ENCODE assay signal across 9 mouse cellular contexts in genomic region chr2:5090385-5090784, GRCm38 (mm10). TPM values are rescaled to one million over a fixed set of nuclear protein-coding genes. Genes with fewer than 3 reads are reported as not detected.
DNase-seq lines count a peak whose midpoint lies in the region; ATAC-seq and TF ChIP-seq lines count a peak whose summit lies in the region.
"Not testable (repeated sequence)": the region's sequence is repeated elsewhere in the genome, so short reads cannot be mapped to it uniquely, and the experiment has no call there.
"Had no signal": no experiment of that assay in that cellular context is flagged by ENCODE, and none has a peak within 500 bp of the region (broad histone marks: within the 10 kb centered on the region; RNA-seq: fewer than 3 reads in every experiment).

No protein-coding gene starts in this region.

- H3K9ac ChIP-seq in embryonic facial prominence, embryonic 14.5 days (ENCODE audit: low read depth, low read length); kidney, embryonic 14.5 days (ENCODE audit: low read depth, low read length); liver, adult 2 months (ENCODE audit: low read depth, low read length); midbrain, embryonic 16.5 days (ENCODE audit: low read depth, low read length): not testable (repeated sequence)

- TF ChIP-seq CTCF in liver, adult 2 months (IDR thresholded peaks at IDR 0.05; ENCODE audit: low read depth, low read length), result not testable (repeated sequence)
- TF ChIP-seq CTCF in small intestine, adult 2 months (IDR thresholded peaks at IDR 0.05; ENCODE audit: extremely low read depth, insufficient read length, insufficient replicate concordance, low read depth, low read length), result peak; percentile 25; the same call in 1 of the 2 replicates

- not testable (repeated sequence) for H3K4me1 ChIP-seq in embryonic facial prominence, embryonic 14.5 days (ENCODE audit: control insufficient read depth, insufficient read depth, low read length); kidney, embryonic 14.5 days (ENCODE audit: control insufficient read depth, insufficient read depth, low read length); liver, adult 2 months (ENCODE audit: control insufficient read depth, insufficient read depth, low read length); midbrain, embryonic 16.5 days (ENCODE audit: control insufficient read depth, insufficient read depth, low read length); small intestine, adult 2 months (ENCODE audit: control insufficient read depth, insufficient read depth, insufficient read length, low read length)

- not testable (repeated sequence) for H3K4me3 ChIP-seq in embryonic facial prominence, embryonic 14.5 days (ENCODE audit: low read depth, low read length); kidney, embryonic 14.5 days (ENCODE audit: low read length); liver, adult 2 months (ENCODE audit: insufficient read depth, low read depth, low read length); midbrain, embryonic 16.5 days (ENCODE audit: low read depth, low read length); small intestine, adult 2 months (ENCODE audit: low read depth, low read length)

- TF ChIP-seq POLR2A in liver, adult 2 months (IDR thresholded peaks at IDR 0.05; ENCODE audit: extremely low read depth, insufficient read depth, low read length); small intestine, adult 2 months (IDR thresholded peaks at IDR 0.05; ENCODE audit: low read depth, low read length): not testable (repeated sequence)

- intact Hi-C loops in heart, postnatal 14 days (cut with DNase I), result loop anchor here (5.0 to 10.0 kb wide), 2 partner anchors 154 to 312 kb away; no protein-coding TSS in a partner anchor

- ATAC-seq in embryonic facial prominence, embryonic 14.5 days (ENCODE audit: low read depth), result not testable (repeated sequence)
- ATAC-seq in kidney, embryonic 14.5 days (ENCODE audit: low FRiP score, low TSS enrichment), result 0 out of 2 replicates have a peak, but pooled peaks have one; percentile 39
- ATAC-seq in midbrain, embryonic 16.5 days, result peak; percentile 78

- not testable (repeated sequence) for H3K79me2 ChIP-seq in liver, adult 2 months (ENCODE audit: control insufficient read depth, insufficient read depth, low read length)

- H3K9me3 ChIP-seq in embryonic facial prominence, embryonic 14.5 days (ENCODE audit: control insufficient read depth, low read length); kidney, embryonic 14.5 days (ENCODE audit: control insufficient read depth, low read length); midbrain, embryonic 16.5 days (replicated peaks; ENCODE audit: control insufficient read depth, low read length, poor library complexity, severe bottlenecking): not testable (repeated sequence)

- H3K27me3 ChIP-seq in embryonic facial prominence, embryonic 14.5 days (replicated peaks; ENCODE audit: control insufficient read depth, insufficient read depth, low read length); kidney, embryonic 14.5 days (ENCODE audit: control insufficient read depth, insufficient read depth, low read length); liver, adult 2 months (ENCODE audit: control insufficient read depth, insufficient read depth, low read length); midbrain, embryonic 16.5 days (ENCODE audit: control insufficient read depth, insufficient read depth, low read depth, low read length); small intestine, adult 2 months (ENCODE audit: control insufficient read depth, insufficient read depth, low read length): not testable (repeated sequence)

- 67% methylated on average over 4 of the region's 4 CpGs for WGBS in embryonic facial prominence, embryonic 14.5 days
- 100% methylated on average over 3 of the region's 4 CpGs for WGBS in kidney, embryonic 14.5 days
- 67% methylated on average over 4 of the region's 4 CpGs for WGBS in liver, adult 2 months
- 63% methylated on average over 4 of the region's 4 CpGs for WGBS in midbrain, embryonic 16.5 days
- 67% methylated on average over 4 of the region's 4 CpGs for WGBS in small intestine, adult 2 months

- DNase-seq in CD4-positive, CD25-positive, alpha-beta regulatory T cell, adult 2 months (ENCODE audit: low read depth, low spot score), result peak; percentile 61
- DNase-seq in adrenal gland, postnatal 10 days, result peak; percentile 17
- peak; percentile 56 for DNase-seq in embryonic facial prominence, embryonic 14.5 days (ENCODE audit: low spot score)
- peak; percentile 8 to 38 for DNase-seq in heart, postnatal 14 days
- peak; percentile 43 for DNase-seq in liver, adult 2 months (ENCODE audit: extremely low read depth, low read depth, low spot score)

- H3K36me3 ChIP-seq in embryonic facial prominence, embryonic 14.5 days (ENCODE audit: control insufficient read depth, insufficient read depth, low read length); kidney, embryonic 14.5 days (ENCODE audit: control insufficient read depth, insufficient read depth, low read length); liver, adult 2 months (ENCODE audit: control insufficient read depth, insufficient read depth, low read length); midbrain, embryonic 16.5 days (ENCODE audit: control insufficient read depth, insufficient read depth, low read length); small intestine, adult 2 months (ENCODE audit: control insufficient read depth, insufficient read depth, low read length): not testable (repeated sequence)

- not testable (repeated sequence) for H3K27ac ChIP-seq in embryonic facial prominence, embryonic 14.5 days (replicated peaks; ENCODE audit: low read depth, low read length); kidney, embryonic 14.5 days (ENCODE audit: low read depth, low read length); liver, adult 2 months (replicated peaks; ENCODE audit: insufficient read depth, low read depth, low read length); midbrain, embryonic 16.5 days (ENCODE audit: low read length); small intestine, adult 2 months (ENCODE audit: insufficient read depth, low read depth, low read length)

- H3K4me2 ChIP-seq in embryonic facial prominence, embryonic 14.5 days (ENCODE audit: low read depth, low read length); kidney, embryonic 14.5 days (replicated peaks; ENCODE audit: low read depth, low read length); midbrain, embryonic 16.5 days (ENCODE audit: low read length): not testable (repeated sequence)

RNA-seq across cellular contexts. Expression of gene Optn, which starts 26.5 kb away (rescaled TPM):
- 10 to 100 TPM; 62.8 to 75.2 TPM for total RNA-seq in adrenal gland, postnatal 10 days (2021)
- 6.8 and 7.1 TPM in 2 replicates for polyA plus RNA-seq in embryonic facial prominence, embryonic 14.5 days (2014; fragmentation: Nextera tagmentation; extraction: Ambion mirVana)
- 10 to 100 TPM; 41.8 to 44.0 TPM for total RNA-seq in heart, postnatal 14 days (2021)
- polyA plus RNA-seq in kidney, embryonic 14.5 days (2014; fragmentation: Nextera tagmentation; extraction: Ambion mirVana), result 4.0 and 7.6 TPM in 2 replicates
- 57.1 and 70.8 TPM in 2 replicates for total RNA-seq in liver, adult 2 months (2014; rRNA removed)
- 13.3 and 14.9 TPM in 2 replicates for polyA plus RNA-seq in liver, adult 2 months (2012; rRNA removed)
- polyA plus RNA-seq in midbrain, embryonic 16.5 days (2015; fragmentation: Nextera tagmentation; extraction: Ambion mirVana), result 18.0 and 24.3 TPM in 2 replicates
- polyA plus RNA-seq in small intestine, adult 2 months (2012; rRNA removed), result 21.3 and 51.5 TPM in 2 replicates

RNA-seq across cellular contexts. Expression of gene Ccdc3, which starts 47.2 kb away (rescaled TPM):
- total RNA-seq in adrenal gland, postnatal 10 days (2021), result 10 to 100 TPM; 22.1 to 22.8 TPM
- polyA plus RNA-seq in embryonic facial prominence, embryonic 14.5 days (2014; fragmentation: Nextera tagmentation; extraction: Ambion mirVana), result 25.8 and 25.9 TPM in 2 replicates
- total RNA-seq in heart, postnatal 14 days (2021), result 1 to 10 TPM; 5.2 to 6.0 TPM
- polyA plus RNA-seq in kidney, embryonic 14.5 days (2014; fragmentation: Nextera tagmentation; extraction: Ambion mirVana), result 6.7 and 12.4 TPM in 2 replicates
- 0.92 and 1.6 TPM in 2 replicates for total RNA-seq in liver, adult 2 months (2014; rRNA removed)
- 0.78 and 0.91 TPM in 2 replicates for polyA plus RNA-seq in liver, adult 2 months (2012; rRNA removed)
- 6.0 and 6.6 TPM in 2 replicates for polyA plus RNA-seq in midbrain, embryonic 16.5 days (2015; fragmentation: Nextera tagmentation; extraction: Ambion mirVana)
- polyA plus RNA-seq in small intestine, adult 2 months (2012; rRNA removed), result 6.2 and 7.9 TPM in 2 replicates
- total RNA-seq: G1E had no signal
- polyA plus RNA-seq: G1E had no signal
